Mouse (Mus musculus): ENCODE data around the gene Vwa8. TPM values are rescaled to one million over a fixed set of nuclear protein-coding genes. Genes with fewer than 3 reads are reported as not detected.

Gene Vwa8
- polyA plus RNA-seq, 1 experiment from 2014 or later, result 8.5 TPM

GRCm38 (mm10) chr14:79178247-79178646 is 329.4 kb downstream of the Vwa8 start:
- H3K4me3 ChIP-seq, result no peak overlapping the region
- 72% methylated on average over 9 of the region's 9 CpGs for WGBS (ENCODE audit: insufficient replicate concordance)

GRCm38 (mm10) chr14:79180078-79180730 is 331.4 kb downstream of the Vwa8 start:
- 0 out of 2 replicates have a peak, but pooled peaks cover 8% of the 10 kb centered on the region for H3K36me3 ChIP-seq
- no peak overlapping the region for H3K4me2 ChIP-seq
- H3K4me3 ChIP-seq, result no peak overlapping the region
- H3K27ac ChIP-seq, result no peak overlapping the region
- ATAC-seq, result no peak
- no peaks in the 10 kb centered on the region for H3K9me3 ChIP-seq (replicated peaks)
- H3K9ac ChIP-seq, result no peak overlapping the region
- no peaks in the 10 kb centered on the region for H3K4me1 ChIP-seq
- no peaks in the 10 kb centered on the region for H3K27me3 ChIP-seq (replicated peaks)
- 63% methylated on average over 12 of the region's 12 CpGs for WGBS (ENCODE audit: insufficient replicate concordance)

More at GRCm38 (mm10) chr14:79178247-79178646, 329.4 kb downstream of the Vwa8 start:
- Histone ChIP-seq H3K9me3 (replicated peaks) (no peaks in the 10 kb centered on the region), H3K36me3 (peaks cover 14% of the 10 kb centered on the region), H3K27me3 (replicated peaks) (no peaks in the 10 kb centered on the region), H3K4me1 (no peaks in the 10 kb centered on the region), H3K4me2 (no peak overlapping the region), H3K9ac (no peak overlapping the region), H3K27ac (no peak overlapping the region)
- no peak for ATAC-seq

GRCm38 (mm10) chr14:79181748-79182147 is 332.9 kb downstream of the Vwa8 start:
- no peak overlapping the region for H3K4me3 ChIP-seq
- H3K27ac ChIP-seq, result no peak overlapping the region
- no peak overlapping the region for H3K9ac ChIP-seq
- H3K27me3 ChIP-seq (replicated peaks), result no peaks in the 10 kb centered on the region
- no peaks in the 10 kb centered on the region for H3K4me1 ChIP-seq
- peaks cover 6% of the 10 kb centered on the region; the same call in 1 of the 2 replicates for H3K36me3 ChIP-seq
- H3K9me3 ChIP-seq (replicated peaks), result no peaks in the 10 kb centered on the region
- no peak for ATAC-seq
- WGBS (ENCODE audit: insufficient replicate concordance), result 81% methylated on average over 8 of the region's 8 CpGs
- no peak overlapping the region for H3K4me2 ChIP-seq

- H3K4me3 ChIP-seq, result no peak overlapping the region
- H3K27ac ChIP-seq, result no peak overlapping the region
- 90% methylated on average over 15 of the region's 15 CpGs for WGBS (ENCODE audit: insufficient replicate concordance)
- no peak overlapping the region for H3K4me2 ChIP-seq
- no peak overlapping the region for H3K9ac ChIP-seq
- no peaks in the 10 kb centered on the region for H3K4me1 ChIP-seq
- no peaks in the 10 kb centered on the region for H3K9me3 ChIP-seq (replicated peaks)
- H3K36me3 ChIP-seq, result peaks cover 6% of the 10 kb centered on the region; the same call in 1 of the 2 replicates
- ATAC-seq, result no peak
- H3K27me3 ChIP-seq (replicated peaks), result no peaks in the 10 kb centered on the region
Observed at GRCm38 (mm10) chr14:79182801-79183200, 333.9 kb downstream of the Vwa8 start.

- 78% methylated on average over 7 of the region's 7 CpGs for WGBS (ENCODE audit: insufficient replicate concordance)
- no peak for ATAC-seq
Observed at GRCm38 (mm10) chr14:79183261-79183660, 334.4 kb downstream of the Vwa8 start.

GRCm38 (mm10) chr14:79184071-79184470 is 335.2 kb downstream of the Vwa8 start:
- no peak overlapping the region for H3K9ac ChIP-seq
- WGBS (ENCODE audit: insufficient replicate concordance), result 77% methylated on average over 10 of the region's 10 CpGs
- peaks cover 6% of the 10 kb centered on the region; the same call in 1 of the 2 replicates for H3K36me3 ChIP-seq
- H3K27ac ChIP-seq, result no peak overlapping the region
- no peaks in the 10 kb centered on the region for H3K9me3 ChIP-seq (replicated peaks)
- H3K4me3 ChIP-seq, result no peak overlapping the region
- H3K4me2 ChIP-seq, result no peak overlapping the region
- no peaks in the 10 kb centered on the region for H3K4me1 ChIP-seq
- no peaks in the 10 kb centered on the region for H3K27me3 ChIP-seq (replicated peaks)
- ATAC-seq, result no peak

More at GRCm38 (mm10) chr14:79183261-79183660, 334.4 kb downstream of the Vwa8 start:
- no peak overlapping the region for H3K9ac ChIP-seq
- no peaks in the 10 kb centered on the region for H3K9me3 ChIP-seq (replicated peaks)
- no peaks in the 10 kb centered on the region for H3K27me3 ChIP-seq (replicated peaks)
- H3K27ac ChIP-seq, result no peak overlapping the region
- H3K36me3 ChIP-seq, result peaks cover 6% of the 10 kb centered on the region; the same call in 1 of the 2 replicates
- no peaks in the 10 kb centered on the region for H3K4me1 ChIP-seq
- H3K4me3 ChIP-seq, result no peak overlapping the region
- no peak overlapping the region for H3K4me2 ChIP-seq

- no peak for ATAC-seq
- H3K27me3 ChIP-seq (replicated peaks), result no peaks in the 10 kb centered on the region
- no peak overlapping the region for H3K9ac ChIP-seq
- no peaks in the 10 kb centered on the region for H3K9me3 ChIP-seq (replicated peaks)
- peaks cover 6% of the 10 kb centered on the region; the same call in 1 of the 2 replicates for H3K36me3 ChIP-seq
- H3K27ac ChIP-seq, result no peak overlapping the region
- H3K4me2 ChIP-seq, result no peak overlapping the region
- WGBS (ENCODE audit: insufficient replicate concordance), result 76% methylated on average over 11 of the region's 11 CpGs
- H3K4me3 ChIP-seq, result no peak overlapping the region
- H3K4me1 ChIP-seq, result no peaks in the 10 kb centered on the region
Observed at GRCm38 (mm10) chr14:79185018-79185685, 336.3 kb downstream of the Vwa8 start.

- H3K4me3 ChIP-seq, result no peak overlapping the region
- peaks cover 6% of the 10 kb centered on the region; the same call in 1 of the 2 replicates for H3K36me3 ChIP-seq
- H3K4me2 ChIP-seq, result no peak overlapping the region
- no peaks in the 10 kb centered on the region for H3K9me3 ChIP-seq (replicated peaks)
- 65% methylated on average over 1 of the region's 1 CpGs for WGBS (ENCODE audit: insufficient replicate concordance)
- ATAC-seq, result no peak
- H3K9ac ChIP-seq, result no peak overlapping the region
- no peaks in the 10 kb centered on the region for H3K4me1 ChIP-seq
- H3K27ac ChIP-seq, result no peak overlapping the region
- H3K27me3 ChIP-seq (replicated peaks), result no peaks in the 10 kb centered on the region
Observed at GRCm38 (mm10) chr14:79186976-79187375, 338.1 kb downstream of the Vwa8 start.

GRCm38 (mm10) chr14:79196711-79197110 is 347.9 kb downstream of the Vwa8 start:
- 64% methylated on average over 3 of the region's 3 CpGs for WGBS (ENCODE audit: insufficient replicate concordance)
- H3K4me1 ChIP-seq, result no peaks in the 10 kb centered on the region
- no peak overlapping the region for H3K4me2 ChIP-seq
- H3K9me3 ChIP-seq (replicated peaks), result no peaks in the 10 kb centered on the region
- H3K36me3 ChIP-seq, result no peaks in the 10 kb centered on the region
- no peak overlapping the region for H3K9ac ChIP-seq
- no peaks in the 10 kb centered on the region for H3K27me3 ChIP-seq (replicated peaks)
- no peak overlapping the region for H3K27ac ChIP-seq
- H3K4me3 ChIP-seq, result no peak overlapping the region
- ATAC-seq, result no peak

- Histone ChIP-seq H3K9ac (no peak overlapping the region), H3K27ac (no peak overlapping the region), H3K9me3 (replicated peaks) (no peaks in the 10 kb centered on the region), H3K27me3 (replicated peaks) (no peaks in the 10 kb centered on the region), H3K4me3 (no peak overlapping the region), H3K36me3 (no peaks in the 10 kb centered on the region), H3K4me1 (no peaks in the 10 kb centered on the region), H3K4me2 (no peak overlapping the region)
- WGBS (ENCODE audit: insufficient replicate concordance), result 84% methylated on average over 15 of the region's 15 CpGs
- no peak for ATAC-seq
Observed at GRCm38 (mm10) chr14:79198066-79198465, 349.2 kb downstream of the Vwa8 start.

- H3K9ac ChIP-seq, result no peak overlapping the region
- no peak overlapping the region for H3K4me2 ChIP-seq
- no peaks in the 10 kb centered on the region for H3K4me1 ChIP-seq
- H3K36me3 ChIP-seq, result no peaks in the 10 kb centered on the region
- H3K9me3 ChIP-seq (replicated peaks), result no peaks in the 10 kb centered on the region
- H3K27me3 ChIP-seq (replicated peaks), result no peaks in the 10 kb centered on the region
- H3K4me3 ChIP-seq, result no peak overlapping the region
- H3K27ac ChIP-seq, result no peak overlapping the region
- 42% methylated on average over 9 of the region's 9 CpGs for WGBS (ENCODE audit: insufficient replicate concordance)
- ATAC-seq, result no peak
Observed at GRCm38 (mm10) chr14:79200133-79200891, 351.5 kb downstream of the Vwa8 start.

- no peak overlapping the region for H3K27ac ChIP-seq
- H3K36me3 ChIP-seq, result no peaks in the 10 kb centered on the region
- no peak overlapping the region for H3K4me3 ChIP-seq
- H3K4me2 ChIP-seq, result no peak overlapping the region
- no peaks in the 10 kb centered on the region for H3K27me3 ChIP-seq (replicated peaks)
- 79% methylated on average over 9 of the region's 9 CpGs for WGBS (ENCODE audit: insufficient replicate concordance)
- H3K9me3 ChIP-seq (replicated peaks), result no peaks in the 10 kb centered on the region
- H3K4me1 ChIP-seq, result no peaks in the 10 kb centered on the region
- no peak overlapping the region for H3K9ac ChIP-seq
- no peak for ATAC-seq
Observed at GRCm38 (mm10) chr14:79200892-79201285, 352.0 kb downstream of the Vwa8 start.

Data from liver, embryonic 12.5 days (tissue).